Mouse (Mus musculus) lung, adult 2 months (tissue): ENCODE data around the gene Gpr176. TPM values are rescaled to one million over a fixed set of nuclear protein-coding genes. Genes with fewer than 3 reads are reported as not detected.

ENCODE experiments used
- DNase-seq: peaks from one replicate; pipeline ENCODE4 v3.0.0; 2022
- H3K4me1 ChIP-seq: fragments of 200-500 bp; 2 replicates; pipeline ENCODE4 v1.6.1; 2011; ENCODE audit warnings: low read length; ENCODE audit not compliant: control insufficient read depth, insufficient read depth
- H3K4me3 ChIP-seq: fragments of 200-500 bp; replicated peaks from 2 replicates; pipeline ENCODE3; 2011; ENCODE audit warnings: low read depth, mild to moderate bottlenecking, control low read depth, low read length; ENCODE audit errors: extremely low read depth
- CTCF ChIP-seq: fragments of 200-500 bp; IDR thresholded peaks from 2 replicates; pipeline ENCODE4 v1.5.1; 2011; ENCODE audit warnings: mild to moderate bottlenecking, low read length, control low read depth; ENCODE audit not compliant: insufficient read depth
- POLR2A ChIP-seq: fragments of 200-500 bp; IDR thresholded peaks from 2 replicates; pipeline ENCODE4 v1.6.1; 2011; ENCODE audit warnings: low read depth, mild to moderate bottlenecking, control low read depth, low read length, borderline replicate concordance; ENCODE audit errors: extremely low read depth
- WGBS: fragments of 180-500 bp; shearing (Covaris S2); methylation state at CpG from one replicate; pipeline ENCODE4 v1.1.7; 2018; 5-methylcytosine and 5-hydroxymethylcytosine counted together
- polyA plus RNA-seq: library from polyadenylated mRNA; depleted of rRNA; stranded (reverse); fragments of >200 nt; gene quantifications from 2 replicates; pipeline ENCODE4 v1.2.3, GENCODE M21; 2012

Gpr176 gene
- polyA plus RNA-seq, 1 experiment: 0.31 TPM

DNA sequence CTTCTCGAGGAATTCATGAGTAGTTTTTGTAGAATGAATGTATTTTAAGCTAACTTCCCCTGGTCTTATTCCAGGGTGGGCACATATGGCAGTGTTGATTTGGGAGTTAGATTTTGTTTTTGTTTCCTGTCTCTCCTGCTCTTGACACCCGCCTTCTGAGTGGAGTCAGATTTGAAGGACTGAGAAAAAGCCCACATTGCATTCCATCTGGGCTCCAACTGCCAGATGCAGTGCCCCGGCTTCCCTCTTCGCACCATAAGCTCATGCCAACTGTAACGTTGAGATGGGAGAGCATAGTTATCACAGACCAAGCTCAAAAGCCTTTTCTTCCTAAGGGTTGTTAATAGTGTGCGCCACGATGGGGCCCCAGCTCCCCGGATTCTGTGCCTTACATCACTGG is 110.5 kb downstream of the Gpr176 start:
- Histone ChIP-seq H3K4me3 (no peak overlapping the region), H3K4me1 (no peaks in the 10 kb centered on the region; the same call in 1 of the 2 replicates)
- WGBS: 48% methylated on average over 8 of the region's 8 CpGs
- TF ChIP-seq CTCF (no peak), POLR2A (no peak)
- DNase-seq: no peak

DNA sequence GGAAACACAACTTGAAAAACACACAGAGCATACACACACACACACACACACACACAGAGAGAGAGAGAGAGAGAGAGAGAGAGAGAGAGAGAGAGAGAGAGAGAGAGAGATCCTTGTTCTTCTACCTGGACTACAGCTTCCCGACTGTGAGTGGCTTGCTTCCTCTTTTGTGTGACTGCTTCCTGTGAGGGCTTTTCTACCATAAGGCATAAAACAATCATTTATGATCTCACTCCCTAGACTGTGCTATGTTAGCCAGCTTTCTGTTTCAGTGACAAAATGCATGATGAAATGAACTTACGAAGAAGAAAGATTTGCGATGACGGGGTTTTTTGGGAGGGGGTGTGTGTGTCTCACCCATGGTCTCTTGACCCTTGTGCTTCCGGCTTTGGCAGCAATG is 113.5 kb downstream of the Gpr176 start:
- TF ChIP-seq CTCF (no peak), POLR2A (no peak)
- Histone ChIP-seq H3K4me3 (no peak overlapping the region), H3K4me1 (no peaks in the 10 kb centered on the region; the same call in 1 of the 2 replicates)
- no peak for DNase-seq
- 53% methylated on average over 5 of the region's 5 CpGs for WGBS

DNA sequence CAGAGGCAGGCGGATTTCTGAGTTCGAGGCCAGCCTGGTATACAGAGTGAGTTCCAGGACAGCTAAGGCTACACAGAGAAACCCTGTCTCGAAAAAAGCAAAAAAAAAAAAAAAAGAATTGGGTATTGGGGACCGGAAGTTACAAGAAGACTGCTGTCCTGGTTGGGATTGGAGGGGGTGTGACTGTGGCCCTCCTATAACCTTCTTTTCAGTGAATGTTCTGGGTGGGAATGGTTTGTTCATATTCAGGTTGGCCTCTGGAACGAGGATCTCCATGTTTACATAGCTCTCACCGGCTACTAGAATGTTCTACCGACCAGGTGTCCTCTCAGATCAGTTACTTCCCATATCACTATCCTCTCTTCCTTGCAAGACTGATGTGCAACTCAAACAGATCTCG is 116.1 kb downstream of the Gpr176 start:
- WGBS: 62% methylated on average over 8 of the region's 8 CpGs
- TF ChIP-seq CTCF (no peak), POLR2A (no peak)
- no peak overlapping the region for H3K4me3 ChIP-seq
- no peaks in the 10 kb centered on the region for H3K4me1 ChIP-seq
- no peak for DNase-seq

- Histone ChIP-seq H3K4me1 (no peaks in the 10 kb centered on the region), H3K4me3 (peak within 1 kb of the TSS; percentile 66)
- WGBS: 3% methylated on average over 25 of the region's 25 CpGs
- TF ChIP-seq POLR2A: no peak
- peak; percentile 77 for DNase-seq
Observed at GRCm38 (mm10) chr2:118256621-118257053, 116.6 kb downstream of the Gpr176 start, which contains the start of gene Fsip1. Gene Fsip1, minus strand, starts transcription at chr2:118256966.

- DNase-seq: no peak
- Histone ChIP-seq H3K4me1 (no peaks in the 10 kb centered on the region), H3K4me3 (no peak overlapping the region)
- TF ChIP-seq CTCF (no peak), POLR2A (no peak)
- 42% methylated on average over 8 of the region's 8 CpGs for WGBS
Observed at GRCm38 (mm10) chr2:118254516-118254915, 118.7 kb downstream of the Gpr176 start.

DNA sequence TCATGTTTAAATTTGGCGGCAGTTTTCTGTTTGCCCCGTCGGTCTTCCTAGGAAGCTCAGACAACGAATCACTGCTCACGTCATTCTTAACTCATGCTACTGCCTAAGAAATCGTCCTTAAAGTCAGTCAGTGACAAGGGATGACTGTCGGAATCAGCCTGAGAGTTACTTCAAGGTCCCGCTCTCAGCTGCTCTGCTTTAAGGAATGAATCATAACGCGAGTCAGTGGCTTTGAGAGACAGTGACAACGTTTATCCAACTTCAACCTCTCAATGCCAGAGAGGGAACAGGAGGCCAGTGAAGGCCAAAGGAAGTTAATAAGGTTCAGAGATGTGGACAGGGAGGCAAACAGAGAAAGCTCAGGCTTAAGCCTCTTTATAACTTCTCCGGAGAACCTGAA is 124.3 kb downstream of the Gpr176 start:
- TF ChIP-seq POLR2A: no peak
- no peak for TF ChIP-seq CTCF
- 62% methylated on average over 12 of the region's 12 CpGs for WGBS
- no peak for DNase-seq
- Histone ChIP-seq H3K4me1 (no peaks in the 10 kb centered on the region), H3K4me3 (no peak overlapping the region)

DNA sequence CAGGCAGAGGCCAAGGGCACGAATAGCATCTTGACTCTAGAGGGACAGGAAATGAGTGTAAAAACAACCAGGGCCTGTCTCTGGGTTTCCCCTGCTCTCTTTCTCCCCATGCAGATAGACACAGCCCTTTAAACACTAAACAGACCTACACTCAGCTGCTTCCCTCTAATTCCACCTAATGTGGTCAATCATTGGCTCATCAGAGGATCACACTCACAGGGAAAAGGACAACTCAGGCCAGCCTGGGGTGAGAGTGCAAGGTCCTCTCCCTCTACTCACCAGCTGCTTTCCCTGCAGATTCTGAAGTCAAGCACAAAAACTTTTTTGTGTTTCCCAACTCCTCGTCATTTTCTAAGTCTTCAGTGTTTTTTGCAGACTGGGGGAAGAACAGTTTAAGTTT is 125.2 kb downstream of the Gpr176 start:
- whole genome bisulfite sequencing: 39% methylated on average over 2 of the region's 2 CpGs
- Histone ChIP-seq H3K4me1 (no peaks in the 10 kb centered on the region), H3K4me3 (no peak overlapping the region)
- TF ChIP-seq POLR2A (no peak), CTCF (no peak)
- DNase-seq: no peak

DNA sequence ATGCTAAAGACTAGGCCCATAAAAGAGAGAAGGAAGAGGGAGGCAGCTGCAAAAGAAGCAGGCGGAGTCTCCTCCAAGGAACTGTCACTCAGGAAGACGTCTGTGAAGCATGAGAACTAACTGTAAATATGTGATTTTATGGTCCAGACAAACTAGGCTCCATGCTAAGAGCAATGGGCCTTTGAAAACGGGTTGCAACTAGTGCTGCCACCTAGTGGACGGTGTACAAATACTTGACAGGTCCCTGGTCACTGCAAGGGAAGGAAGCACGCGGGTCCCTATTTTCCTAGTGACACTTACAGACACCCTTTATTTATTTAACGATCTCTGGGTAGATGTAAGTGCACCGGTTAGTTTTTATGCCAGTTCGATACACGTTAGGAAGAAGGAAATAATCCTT is 127.3 kb downstream of the Gpr176 start:
- Histone ChIP-seq H3K4me3 (no peak overlapping the region), H3K4me1 (no peaks in the 10 kb centered on the region)
- TF ChIP-seq CTCF (peak; percentile 77), POLR2A (no peak)
- peak; percentile 69 for DNase-seq
- 7% methylated on average over 10 of the region's 10 CpGs for WGBS

DNA sequence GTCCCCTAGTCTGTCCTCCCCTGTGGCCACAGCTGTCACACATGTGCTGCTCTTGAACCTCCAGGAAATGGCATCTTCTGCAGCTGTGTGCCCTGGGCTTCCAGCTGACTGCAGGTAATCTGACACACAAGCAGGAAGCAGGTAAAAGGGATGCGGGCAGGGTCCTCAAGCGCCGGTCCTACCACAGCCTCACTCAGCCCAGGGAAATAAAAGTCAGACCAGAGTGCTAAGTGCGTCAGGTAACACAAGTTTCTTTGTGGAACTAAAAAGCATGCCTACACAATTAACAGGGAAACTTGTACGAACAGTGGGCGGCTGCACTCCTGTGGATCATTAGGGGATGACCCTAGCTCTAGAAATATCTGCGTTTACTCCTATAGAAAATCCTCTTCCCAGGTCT is 137.0 kb downstream of the Gpr176 start:
- WGBS: 86% methylated on average over 7 of the region's 7 CpGs
- no peak for DNase-seq
- H3K4me1 ChIP-seq: no peaks in the 10 kb centered on the region
- TF ChIP-seq POLR2A: no peak
- TF ChIP-seq CTCF: no peak
- no peak overlapping the region for H3K4me3 ChIP-seq

DNA sequence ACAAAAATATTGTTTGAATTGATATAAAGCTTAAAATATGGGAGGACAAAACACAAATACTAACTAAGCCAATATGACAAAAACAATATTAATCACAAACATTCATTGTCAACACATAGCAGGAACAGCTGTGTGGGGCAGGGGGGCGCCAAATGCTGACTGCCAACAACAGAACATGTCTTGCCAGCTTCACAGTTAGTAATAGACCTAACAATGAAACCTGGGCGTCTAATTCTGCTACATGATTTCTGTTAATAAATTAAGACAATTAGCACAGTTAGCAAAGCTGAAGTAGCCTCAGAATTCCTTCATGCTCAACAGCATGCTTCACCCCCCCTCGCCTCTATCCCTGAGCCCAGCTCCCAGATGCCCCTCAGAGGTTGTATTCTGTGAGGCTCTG is 137.6 kb downstream of the Gpr176 start:
- 70% methylated on average over 3 of the region's 3 CpGs for WGBS
- Histone ChIP-seq H3K4me3 (no peak overlapping the region), H3K4me1 (no peaks in the 10 kb centered on the region)
- TF ChIP-seq CTCF (no peak), POLR2A (no peak)
- DNase-seq: no peak
